Mouse (Mus musculus) fibroblast of lung, adult 2 months (primary cell): ENCODE results near the gene Krt88.

Experiments used
- DNase-seq: peaks from one replicate; pipeline ENCODE4 v3.0.0-alpha.2; 2011; ENCODE audit warnings: low read depth

Gene Krt88

GRCm38 (mm10) chr15:101479007-101479665 lies 31.6 kb downstream of the Krt88 start:
- no peak for DNase-seq

GRCm38 (mm10) chr15:101479666-101480060 lies 32.1 kb downstream of the Krt88 start:
- DNase-seq = no peak

GRCm38 (mm10) chr15:101482056-101482455 lies 34.5 kb downstream of the Krt88 start:
- DNase-seq = no peak

- DNase-seq = no peak
Observed at GRCm38 (mm10) chr15:101483646-101484045, 36.1 kb downstream of the Krt88 start.

- no peak for DNase-seq
Observed at GRCm38 (mm10) chr15:101484939-101485338, 37.4 kb downstream of the Krt88 start.

- no peak for DNase-seq
Observed at GRCm38 (mm10) chr15:101485911-101486635, 38.5 kb downstream of the Krt88 start.

GRCm38 (mm10) chr15:101491431-101491830 lies 43.9 kb downstream of the Krt88 start, which contains the start of gene Krt83:
Krt83 (minus strand) TSS chr15:101491512.
- DNase-seq = no peak

GRCm38 (mm10) chr15:101492718-101493117 lies 45.2 kb downstream of the Krt88 start:
- DNase-seq = no peak

- no peak for DNase-seq
Observed at GRCm38 (mm10) chr15:101493713-101494112, 46.2 kb downstream of the Krt88 start.

GRCm38 (mm10) chr15:101494203-101494602 lies 46.7 kb downstream of the Krt88 start:
- DNase-seq = no peak

GRCm38 (mm10) chr15:101495266-101495665 lies 47.7 kb downstream of the Krt88 start:
- no peak for DNase-seq

- peak; percentile 45 for DNase-seq
Observed at GRCm38 (mm10) chr15:101497181-101497580, 49.6 kb downstream of the Krt88 start.
